Mouse (Mus musculus) limb, embryonic 12.5 days (tissue): ENCODE results near the gene Grhl3. TPM values are rescaled to one million over a fixed set of nuclear protein-coding genes. Genes with fewer than 3 reads are reported as not detected.
A peak's percentile ranks its signal among the peaks of the same experiment; 100 is the strongest.

ENCODE experiments used
- ATAC-seq: fragments of 200-750 bp; cut with Nextera tagmentation; 2 replicates; pipeline ENCODE4 v1.8.0; 2017; ENCODE audit warnings: low read depth, moderate TSS enrichment; ENCODE audit not compliant: insufficient number of reproducible peaks, insufficient read depth, low FRiP score, low TSS enrichment
- H3K27ac ChIP-seq: fragments of 300-500 bp; sonication (generic); 2 replicates; pipeline ENCODE4 v1.5.1; 2016; ENCODE audit warnings: mild to moderate bottlenecking, moderate library complexity
- H3K27me3 ChIP-seq: fragments of 300-500 bp; sonication (generic); 2 replicates; pipeline ENCODE4 v1.6.1; 2016; ENCODE audit warnings: mild to moderate bottlenecking, moderate library complexity
- H3K36me3 ChIP-seq: fragments of 300-500 bp; sonication (generic); 2 replicates; pipeline ENCODE4 v1.6.1; 2016; ENCODE audit warnings: mild to moderate bottlenecking, moderate library complexity
- H3K4me1 ChIP-seq: fragments of 300-500 bp; sonication (generic); replicated peaks from 2 replicates; pipeline ENCODE4 v1.6.1; 2016
- H3K4me2 ChIP-seq: fragments of 300-500 bp; sonication (generic); 2 replicates; pipeline ENCODE4 v1.6.1; 2016; ENCODE audit warnings: mild to moderate bottlenecking, moderate library complexity
- H3K4me3 ChIP-seq: fragments of 300-500 bp; sonication (generic); replicated peaks from 2 replicates; pipeline ENCODE4 v1.5.1; 2016; ENCODE audit warnings: mild to moderate bottlenecking
- H3K9ac ChIP-seq: fragments of 300-500 bp; sonication (generic); replicated peaks from 2 replicates; pipeline ENCODE4 v1.6.1; 2016; ENCODE audit warnings: mild to moderate bottlenecking, moderate library complexity
- H3K9me3 ChIP-seq: fragments of 300-500 bp; sonication (generic); 2 replicates; pipeline ENCODE4 v1.6.1; 2016; ENCODE audit warnings: mild to moderate bottlenecking, moderate library complexity
- WGBS: fragments of 180-500 bp; shearing (Covaris S2); methylation state at CpG from one replicate; pipeline ENCODE4 v1.1.7; 2016; 5-methylcytosine and 5-hydroxymethylcytosine counted together
- polyA plus RNA-seq: library from polyadenylated mRNA; unstranded; fragments of >200 nt; fragmentation: Nextera tagmentation; extraction: Ambion mirVana; gene quantifications from 2 replicates; pipeline ENCODE4 v1.2.1, GENCODE M21; 2016

Grhl3 gene
- polyA plus RNA-seq, 1 experiment from 2014 or later: 11.7 TPM

GRCm38 (mm10) chr4:135548521-135549077 lies 24.8 kb downstream of the Grhl3 start:
- Histone ChIP-seq H3K4me1 (peaks cover 96% of the 10 kb centered on the region), H3K27me3 (peaks cover 36% of the 10 kb centered on the region), H3K27ac (peak overlapping the region; percentile 86), H3K4me3 (no peak overlapping the region), H3K9me3 (no peaks in the 10 kb centered on the region), H3K4me2 (peak overlapping the region; percentile 19; the same call in 1 of the 2 replicates), H3K9ac (no peak overlapping the region), H3K36me3 (no peaks in the 10 kb centered on the region)
- ATAC-seq: no peak
- WGBS: 18% methylated on average over 9 of the region's 9 CpGs

GRCm38 (mm10) chr4:135548108-135548507 lies 25.3 kb downstream of the Grhl3 start:
- no peak overlapping the region for H3K4me3 ChIP-seq
- H3K9me3 ChIP-seq: no peaks in the 10 kb centered on the region
- peaks cover 35% of the 10 kb centered on the region for H3K27me3 ChIP-seq
- WGBS: 5% methylated on average over 7 of the region's 7 CpGs
- H3K4me2 ChIP-seq: peak overlapping the region; percentile 19; the same call in 1 of the 2 replicates
- no peak for ATAC-seq
- peak overlapping the region; percentile 86 for H3K27ac ChIP-seq
- H3K36me3 ChIP-seq: no peaks in the 10 kb centered on the region
- H3K4me1 ChIP-seq: peaks cover 92% of the 10 kb centered on the region
- H3K9ac ChIP-seq: no peak overlapping the region

- ATAC-seq: no peak
- Histone ChIP-seq H3K4me3 (no peak overlapping the region), H3K27ac (peak overlapping the region; percentile 86), H3K36me3 (no peaks in the 10 kb centered on the region), H3K4me2 (peak overlapping the region; percentile 19; the same call in 1 of the 2 replicates), H3K27me3 (peaks cover 34% of the 10 kb centered on the region), H3K9ac (no peak overlapping the region), H3K4me1 (peaks cover 86% of the 10 kb centered on the region), H3K9me3 (no peaks in the 10 kb centered on the region)
- whole genome bisulfite sequencing: 36% methylated on average over 14 of the region's 14 CpGs
These were observed 25.9 kb downstream of the Grhl3 start for GRCm38 (mm10) chr4:135547551-135547950.

GRCm38 (mm10) chr4:135546793-135547192 lies 26.6 kb downstream of the Grhl3 start:
- no peak for ATAC-seq
- H3K4me2 ChIP-seq: no peak overlapping the region
- WGBS: 96% methylated on average over 4 of the region's 4 CpGs
- no peak overlapping the region for H3K27ac ChIP-seq
- H3K4me3 ChIP-seq: no peak overlapping the region
- H3K9me3 ChIP-seq: no peaks in the 10 kb centered on the region
- peaks cover 26% of the 10 kb centered on the region for H3K27me3 ChIP-seq
- peaks cover 79% of the 10 kb centered on the region for H3K4me1 ChIP-seq
- H3K9ac ChIP-seq: no peak overlapping the region
- H3K36me3 ChIP-seq: no peaks in the 10 kb centered on the region

- H3K4me1 ChIP-seq: peaks cover 72% of the 10 kb centered on the region
- no peak overlapping the region for H3K27ac ChIP-seq
- no peak for ATAC-seq
- 75% methylated on average over 7 of the region's 7 CpGs for WGBS
- no peaks in the 10 kb centered on the region for H3K9me3 ChIP-seq
- H3K4me2 ChIP-seq: no peak overlapping the region
- no peaks in the 10 kb centered on the region for H3K36me3 ChIP-seq
- H3K27me3 ChIP-seq: peaks cover 25% of the 10 kb centered on the region; the same call in 1 of the 2 replicates
- H3K9ac ChIP-seq: no peak overlapping the region
- H3K4me3 ChIP-seq: no peak overlapping the region
These were observed 27.4 kb downstream of the Grhl3 start for GRCm38 (mm10) chr4:135546008-135546407.

GRCm38 (mm10) chr4:135545080-135545511 lies 28.3 kb downstream of the Grhl3 start:
- H3K9ac ChIP-seq: no peak overlapping the region; the same call in 1 of the 2 replicates
- peaks cover 20% of the 10 kb centered on the region; the same call in 1 of the 2 replicates for H3K27me3 ChIP-seq
- H3K4me1 ChIP-seq: peaks cover 63% of the 10 kb centered on the region
- peak overlapping the region; percentile 24 for H3K4me3 ChIP-seq
- H3K36me3 ChIP-seq: no peaks in the 10 kb centered on the region
- peak overlapping the region; percentile 54 for H3K4me2 ChIP-seq
- H3K27ac ChIP-seq: no peak overlapping the region
- no peak for ATAC-seq
- 6% methylated on average over 8 of the region's 8 CpGs for WGBS
- H3K9me3 ChIP-seq: no peaks in the 10 kb centered on the region

- no peak for ATAC-seq
- Histone ChIP-seq H3K4me2 (no peak overlapping the region), H3K27me3 (peaks cover 20% of the 10 kb centered on the region; the same call in 1 of the 2 replicates), H3K4me1 (peaks cover 55% of the 10 kb centered on the region), H3K27ac (no peak overlapping the region), H3K9me3 (no peaks in the 10 kb centered on the region), H3K36me3 (no peaks in the 10 kb centered on the region), H3K9ac (no peak overlapping the region), H3K4me3 (no peak overlapping the region)
- WGBS: 76% methylated on average over 2 of the region's 2 CpGs
These were observed 29.1 kb downstream of the Grhl3 start for GRCm38 (mm10) chr4:135544284-135544683.

- H3K4me1 ChIP-seq: peaks cover 13% of the 10 kb centered on the region
- no peak for ATAC-seq
- no peak overlapping the region for H3K9ac ChIP-seq
- H3K36me3 ChIP-seq: no peaks in the 10 kb centered on the region
- H3K9me3 ChIP-seq: no peaks in the 10 kb centered on the region
- peaks cover 7% of the 10 kb centered on the region; the same call in 1 of the 2 replicates for H3K27me3 ChIP-seq
- no peak overlapping the region for H3K4me2 ChIP-seq
- WGBS: 75% methylated on average over 9 of the region's 9 CpGs
- H3K4me3 ChIP-seq: no peak overlapping the region
- no peak overlapping the region for H3K27ac ChIP-seq
These were observed 33.4 kb downstream of the Grhl3 start for GRCm38 (mm10) chr4:135540057-135540456.

- Histone ChIP-seq H3K4me3 (no peak overlapping the region), H3K9ac (no peak overlapping the region), H3K27ac (no peak overlapping the region), H3K4me1 (peaks cover 3% of the 10 kb centered on the region), H3K36me3 (no peaks in the 10 kb centered on the region), H3K4me2 (no peak overlapping the region), H3K9me3 (no peaks in the 10 kb centered on the region), H3K27me3 (peaks cover 7% of the 10 kb centered on the region; the same call in 1 of the 2 replicates)
- no peak for ATAC-seq
- WGBS: 85% methylated on average over 12 of the region's 12 CpGs
These were observed 34.4 kb downstream of the Grhl3 start for GRCm38 (mm10) chr4:135539056-135539455.

- Histone ChIP-seq H3K4me3 (no peak overlapping the region), H3K4me2 (no peak overlapping the region), H3K27me3 (no peaks in the 10 kb centered on the region), H3K27ac (no peak overlapping the region), H3K9ac (no peak overlapping the region), H3K4me1 (0 out of 2 replicates have a peak, but pooled peaks cover 3% of the 10 kb centered on the region), H3K9me3 (peaks cover 8% of the 10 kb centered on the region), H3K36me3 (no peaks in the 10 kb centered on the region)
- 94% methylated on average over 3 of the region's 3 CpGs for WGBS
- no peak for ATAC-seq
These were observed 38.4 kb downstream of the Grhl3 start for GRCm38 (mm10) chr4:135535021-135535420.

- Histone ChIP-seq H3K4me1 (0 out of 2 replicates have a peak, but pooled peaks cover 3% of the 10 kb centered on the region), H3K9me3 (peaks cover 8% of the 10 kb centered on the region), H3K9ac (no peak overlapping the region), H3K4me3 (no peak overlapping the region), H3K27ac (no peak overlapping the region), H3K27me3 (no peaks in the 10 kb centered on the region), H3K36me3 (no peaks in the 10 kb centered on the region), H3K4me2 (no peak overlapping the region)
- 67% methylated on average over 6 of the region's 6 CpGs for WGBS
- ATAC-seq: no peak
These were observed 40.4 kb downstream of the Grhl3 start for GRCm38 (mm10) chr4:135533001-135533400.
